Mouse (Mus musculus) heart, postnatal 0 days (tissue): ENCODE results near the gene Slc5a1.

ENCODE experiments used
- CTCF ChIP-seq: IDR thresholded peaks from 2 replicates; pipeline ENCODE4 v1.5.1; 2016; ENCODE audit warnings: antibody characterized with exemption, control low read depth, low read depth
- EP300 ChIP-seq: IDR thresholded peaks from 2 replicates; pipeline ENCODE4 v1.6.1; 2016; ENCODE audit warnings: antibody characterized with exemption, low read depth

DNA sequence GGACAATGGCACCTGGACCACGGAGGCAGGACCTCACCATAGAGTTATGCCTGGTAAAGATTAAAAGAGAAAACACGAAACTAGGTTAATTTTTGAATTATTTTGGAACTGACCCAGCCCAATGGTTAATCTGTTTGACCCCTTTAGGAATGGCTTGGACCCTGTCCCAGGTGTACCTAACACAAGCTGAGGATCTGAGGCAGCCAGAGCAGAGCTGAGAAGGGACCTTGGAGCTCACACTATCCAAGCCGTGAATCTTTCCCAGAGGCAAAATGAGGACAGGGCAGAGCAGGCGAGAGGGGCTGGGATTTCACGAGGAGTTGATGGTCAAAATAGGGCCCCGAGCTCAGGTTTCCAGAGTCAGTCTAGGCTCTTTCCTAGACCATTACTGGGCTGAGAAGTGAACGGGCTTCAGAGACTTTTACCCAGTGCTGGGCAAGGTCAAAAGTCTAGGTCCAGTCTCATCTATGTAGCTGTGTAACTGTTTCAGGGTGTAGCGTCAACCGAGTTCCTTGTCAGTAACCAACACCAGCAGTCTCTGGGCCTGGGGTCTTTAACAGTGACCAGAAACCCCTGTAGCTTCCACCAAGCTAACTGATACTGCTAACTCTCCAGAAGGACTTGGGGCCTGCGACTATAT lies 47.8 kb upstream of the Slc5a1 start:
- TF ChIP-seq CTCF (no peak), EP300 (no peak)
